Mouse (Mus musculus) small intestine, adult 2 months (tissue): ENCODE results near the gene Hap1.

Experiments
- CTCF ChIP-seq: fragments of 200-500 bp; IDR thresholded peaks from 2 replicates; pipeline ENCODE4 v1.5.1; 2012; ENCODE audit warnings: low read depth, mild to moderate bottlenecking, control low read depth, inconsistent platforms, low read length, moderate library complexity, mixed read lengths; ENCODE audit not compliant: insufficient replicate concordance, insufficient read length; ENCODE audit errors: extremely low read depth
- POLR2A ChIP-seq: fragments of 200-500 bp; IDR thresholded peaks from 2 replicates; pipeline ENCODE4 v1.6.1; 2012; ENCODE audit warnings: low read depth, mild to moderate bottlenecking, control low read depth, inconsistent platforms, low read length, moderate library complexity

DNA sequence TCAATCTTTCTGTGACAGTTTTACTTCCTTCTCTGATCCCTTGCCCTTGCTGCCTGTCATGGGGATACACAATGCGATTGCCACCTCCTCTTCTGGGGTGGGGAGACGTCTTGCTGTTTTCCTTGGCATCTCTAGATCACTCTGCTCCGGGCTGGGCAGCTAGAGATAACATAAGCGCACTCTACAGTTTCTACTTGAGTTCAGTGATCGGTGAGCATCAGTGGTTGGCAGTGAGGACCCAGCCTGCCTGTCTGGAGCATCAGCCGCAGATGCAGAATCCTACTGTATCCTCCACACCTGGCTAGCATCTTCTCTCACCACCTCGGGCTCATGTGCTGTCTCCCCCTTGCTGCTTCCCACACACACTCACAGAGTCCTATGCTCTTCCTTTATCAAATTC lies 13.2 kb upstream of the Hap1 start:
- TF ChIP-seq CTCF, result no peak
- no peak for TF ChIP-seq POLR2A
